Mouse (Mus musculus) limb, embryonic 13.5 days (tissue): ENCODE data around the gene Smarcd2. TPM values are rescaled to one million over a fixed set of nuclear protein-coding genes. Genes with fewer than 3 reads are reported as not detected.

Experiments used
- ATAC-seq: fragments of 200-750 bp; cut with Nextera tagmentation; 2 replicates; pipeline ENCODE4 v1.8.0; 2017; ENCODE audit warnings: low read depth, moderate number of reproducible peaks, moderate TSS enrichment; ENCODE audit not compliant: low FRiP score
- H3K27ac ChIP-seq: fragments of 300-500 bp; sonication (generic); 2 replicates; pipeline ENCODE4 v1.5.1; 2015; ENCODE audit warnings: inconsistent platforms, mild to moderate bottlenecking, moderate library complexity
- H3K27me3 ChIP-seq: fragments of 300-500 bp; sonication (generic); 2 replicates; pipeline ENCODE4 v1.6.1; 2015; ENCODE audit warnings: mild to moderate bottlenecking, inconsistent platforms
- H3K36me3 ChIP-seq: fragments of 300-500 bp; sonication (generic); 2 replicates; pipeline ENCODE4 v1.6.1; 2015; ENCODE audit warnings: inconsistent platforms, mild to moderate bottlenecking, moderate library complexity
- H3K4me1 ChIP-seq: fragments of 300-500 bp; sonication (generic); 2 replicates; pipeline ENCODE4 v1.6.1; 2015; ENCODE audit warnings: inconsistent platforms
- H3K4me2 ChIP-seq: fragments of 300-500 bp; sonication (generic); replicated peaks from 2 replicates; pipeline ENCODE4 v1.6.1; 2015; ENCODE audit warnings: inconsistent platforms, mild to moderate bottlenecking, moderate library complexity
- H3K4me3 ChIP-seq: fragments of 300-500 bp; sonication (generic); 2 replicates; pipeline ENCODE4 v1.5.1; 2015; ENCODE audit warnings: moderate library complexity, mild to moderate bottlenecking, inconsistent platforms
- H3K9ac ChIP-seq: fragments of 300-500 bp; sonication (generic); 2 replicates; pipeline ENCODE4 v1.6.1; 2015; ENCODE audit warnings: mild to moderate bottlenecking, inconsistent platforms
- H3K9me3 ChIP-seq: fragments of 300-500 bp; sonication (generic); 2 replicates; pipeline ENCODE4 v1.6.1; 2016; ENCODE audit warnings: inconsistent platforms
- whole genome bisulfite sequencing: fragments of 180-500 bp; shearing (Covaris S2); methylation state at CpG from one replicate; pipeline ENCODE4 v1.1.7; 2015; 5-methylcytosine and 5-hydroxymethylcytosine counted together
- polyA plus RNA-seq: library from polyadenylated mRNA; unstranded; fragments of >200 nt; fragmentation: Nextera tagmentation; extraction: Ambion mirVana; gene quantifications from 2 replicates; pipeline ENCODE4 v1.2.1, GENCODE M21; 2015

Smarcd2 gene
- polyA plus RNA-seq, 1 experiment from 2014 or later = 82.7 TPM

DNA sequence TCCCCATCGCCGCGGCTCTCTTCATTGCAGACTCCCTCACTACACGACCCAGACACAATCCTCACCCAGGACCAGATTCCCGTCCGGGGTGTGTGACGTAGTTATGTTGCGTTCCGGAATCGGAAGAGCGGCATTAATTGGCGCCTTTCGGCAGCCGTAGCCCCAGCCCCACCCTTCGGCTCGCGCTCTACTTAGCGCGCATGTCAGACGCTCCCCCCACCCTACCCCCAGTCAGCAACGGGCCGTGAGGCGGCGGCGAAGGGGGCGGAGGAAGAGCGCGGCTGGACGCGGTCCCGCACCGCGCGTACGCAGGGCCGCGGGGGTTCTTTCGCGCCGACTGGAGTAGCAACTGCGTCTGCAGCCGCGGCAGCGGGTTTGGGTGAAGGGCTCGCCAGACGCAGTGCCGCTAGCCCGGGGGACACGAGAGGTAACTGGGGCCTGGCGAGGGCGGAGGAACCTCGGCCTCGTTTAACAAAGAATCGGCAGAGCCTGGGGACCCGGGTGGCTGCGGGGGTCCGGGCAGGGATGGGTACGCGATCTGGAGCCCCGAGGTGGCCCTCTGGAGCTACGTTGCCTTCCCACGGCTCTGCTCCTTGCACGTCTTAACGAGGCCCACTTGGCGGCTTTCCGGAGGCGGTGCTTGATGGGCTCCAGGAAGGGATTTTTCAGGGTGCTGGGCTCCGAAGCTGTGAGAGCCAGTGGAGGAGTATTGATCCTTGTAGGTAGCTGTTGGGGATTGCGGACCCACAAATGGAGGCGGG, 55.9 kb downstream of the Smarcd2 start, which contains the start of gene Ddx42:
Ddx42 (plus strand) TSS at position 197 of the 761 bp plus-strand sequence.
- WGBS = under 1% methylated on average over 70 of the region's 70 CpGs
- Histone ChIP-seq H3K27ac (peak within 1 kb of the TSS; percentile 93), H3K9ac (peak within 1 kb of the TSS; percentile 92), H3K4me1 (peaks cover 30% of the 10 kb centered on the region), H3K27me3 (no peaks in the 10 kb centered on the region), H3K9me3 (no peaks in the 10 kb centered on the region), H3K36me3 (peaks cover 10% of the 10 kb centered on the region), H3K4me2 (peak within 1 kb of the TSS; percentile 69), H3K4me3 (peak within 1 kb of the TSS; percentile 79)
- peak; percentile 95 for ATAC-seq

DNA sequence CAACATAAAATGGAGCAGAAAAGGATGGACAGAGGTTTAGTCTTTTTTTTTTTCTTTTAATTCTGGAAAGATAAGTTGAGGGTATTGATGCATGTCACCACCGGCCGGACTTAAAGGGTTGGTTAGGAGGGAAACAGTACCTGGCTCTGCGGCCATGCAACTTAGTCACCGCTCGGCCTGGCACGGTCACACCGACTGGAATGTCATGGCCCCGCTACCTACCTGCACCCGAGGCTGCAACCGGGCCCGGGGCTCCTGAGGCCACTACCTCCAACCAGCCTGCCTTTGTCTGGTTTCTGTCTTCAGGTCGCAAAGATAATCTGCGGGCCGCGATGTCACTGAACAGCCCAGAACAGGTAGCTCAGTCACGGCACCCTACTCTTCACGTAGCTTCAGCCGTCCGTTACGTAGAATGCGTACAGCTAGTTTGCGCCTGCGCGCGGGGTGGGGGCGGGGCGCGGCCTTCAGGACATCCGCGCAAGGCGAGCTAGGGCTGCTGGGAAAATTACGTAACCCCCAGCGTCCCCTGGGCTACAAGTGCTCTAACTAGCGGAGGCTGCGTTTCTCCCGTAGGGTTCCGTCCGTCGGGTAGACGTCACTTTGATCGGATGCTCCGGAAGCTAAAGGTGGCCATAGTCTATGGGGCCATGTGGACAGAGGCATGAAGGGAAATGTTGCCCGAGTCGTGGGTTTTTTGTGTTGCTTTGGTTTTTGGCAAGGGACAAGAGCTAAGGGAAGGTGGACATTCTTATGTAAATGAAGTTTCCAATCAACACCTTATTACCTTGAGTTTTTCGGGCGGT, 56.6 kb downstream of the Smarcd2 start, which contains the start of gene Ccdc47:
Ccdc47 (minus strand) TSS at position 418 of the 803 bp plus-strand sequence.
- Histone ChIP-seq H3K36me3 (peaks cover 18% of the 10 kb centered on the region), H3K4me3 (peak within 1 kb of the TSS; percentile 79)
- WGBS = under 1% methylated on average over 46 of the region's 46 CpGs

DNA sequence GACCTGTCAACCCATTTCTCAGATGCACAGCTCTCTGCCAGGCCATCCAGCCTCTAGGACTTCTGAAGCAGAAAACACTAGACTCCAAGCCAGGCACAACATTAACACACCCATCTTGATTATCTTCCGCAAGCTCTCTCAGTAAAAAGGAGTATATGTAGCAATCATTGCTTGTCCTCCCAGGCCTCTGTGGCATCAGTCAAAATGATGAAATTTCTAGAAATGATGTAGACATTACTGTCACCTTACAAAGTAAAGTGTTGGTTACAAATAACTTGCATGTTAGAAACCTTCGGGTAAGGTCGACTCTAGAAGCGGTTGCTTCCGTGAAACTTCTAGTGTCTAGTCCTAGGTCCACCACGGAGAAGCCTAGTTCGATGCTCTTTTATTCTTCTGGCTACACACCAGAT, 57.3 kb downstream of the Smarcd2 start:
- Histone ChIP-seq H3K4me1 (peaks cover 30% of the 10 kb centered on the region), H3K9me3 (no peaks in the 10 kb centered on the region), H3K36me3 (peaks cover 25% of the 10 kb centered on the region), H3K27ac (peak overlapping the region; percentile 93), H3K4me3 (peak overlapping the region; percentile 79), H3K4me2 (peak overlapping the region; percentile 69), H3K27me3 (no peaks in the 10 kb centered on the region), H3K9ac (peak overlapping the region; percentile 92)
- WGBS = 32% methylated on average over 7 of the region's 7 CpGs
- no peak for ATAC-seq

More for the DNA sequence above, 56.6 kb downstream of the Smarcd2 start, which contains the start of gene Ccdc47:
- Histone ChIP-seq H3K9me3 (no peaks in the 10 kb centered on the region), H3K9ac (peak within 1 kb of the TSS; percentile 92), H3K27ac (peak within 1 kb of the TSS; percentile 93), H3K4me1 (peaks cover 30% of the 10 kb centered on the region), H3K27me3 (no peaks in the 10 kb centered on the region), H3K4me2 (peak within 1 kb of the TSS; percentile 69)
- ATAC-seq = peak; percentile 97

DNA sequence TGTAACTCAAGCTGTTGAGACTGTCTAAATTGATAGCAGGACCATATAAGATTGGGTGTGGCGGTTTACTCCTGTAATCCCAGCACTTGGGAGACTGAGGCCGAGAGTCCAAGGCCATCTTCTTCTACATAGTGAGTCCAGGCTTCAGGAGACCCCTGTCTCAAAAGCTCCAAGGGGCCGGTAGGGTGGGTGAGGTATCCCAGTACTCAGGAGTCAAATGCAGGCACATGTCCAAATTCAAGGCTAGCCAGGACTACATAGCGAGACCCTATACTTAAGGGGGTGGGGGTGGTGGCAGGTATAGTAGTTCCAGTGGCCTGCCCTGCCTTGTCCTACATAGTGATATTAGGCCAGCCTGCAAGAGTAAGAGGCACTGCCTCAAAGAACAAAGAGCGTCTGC, 57.9 kb downstream of the Smarcd2 start:
- H3K9me3 ChIP-seq = no peaks in the 10 kb centered on the region
- peaks cover 30% of the 10 kb centered on the region for H3K4me1 ChIP-seq
- H3K27me3 ChIP-seq = no peaks in the 10 kb centered on the region
- H3K27ac ChIP-seq = no peak overlapping the region
- peaks cover 30% of the 10 kb centered on the region for H3K36me3 ChIP-seq
- ATAC-seq = no peak
- H3K4me2 ChIP-seq = peak overlapping the region; percentile 69
- 97% methylated on average over 5 of the region's 5 CpGs for WGBS
- peak overlapping the region; percentile 92 for H3K9ac ChIP-seq
- H3K4me3 ChIP-seq = peak overlapping the region; percentile 79

Other genes with a start within 250 kb of the Smarcd2 start
- gene Dcaf7, start 236.1 kb downstream of the Smarcd2 start, polyA plus RNA-seq = 68.6 and 73.4 TPM in 2 replicates
- 8.6 and 9.7 TPM in 2 replicates for gene Taco1, start 206.9 kb downstream of the Smarcd2 start, polyA plus RNA-seq
- 25.3 and 27.1 TPM in 2 replicates for gene Map3k3, start 188.4 kb downstream of the Smarcd2 start, polyA plus RNA-seq
- not detected in 2 replicates for gene Gm10840, start 112.1 kb downstream of the Smarcd2 start, polyA plus RNA-seq
- 378 and 399 TPM in 2 replicates for gene Limd2, start 112.1 kb downstream of the Smarcd2 start, polyA plus RNA-seq
- gene Strada, start 70.8 kb downstream of the Smarcd2 start, polyA plus RNA-seq = 32.8 and 33.7 TPM in 2 replicates
- 73.2 and 76.8 TPM in 2 replicates for gene Ccdc47, start 56.6 kb downstream of the Smarcd2 start, polyA plus RNA-seq
- 88.5 and 91.4 TPM in 2 replicates for gene Ddx42, start 56.0 kb downstream of the Smarcd2 start, polyA plus RNA-seq
- gene Ftsj3, start 16.9 kb downstream of the Smarcd2 start, polyA plus RNA-seq = 56.4 and 58.5 TPM in 2 replicates
- 320 and 338 TPM in 2 replicates for gene Psmc5, start 16.8 kb downstream of the Smarcd2 start, polyA plus RNA-seq
- 0.34 and 0.43 TPM in 2 replicates for gene Tcam1, start 3.7 kb upstream of the Smarcd2 start, polyA plus RNA-seq
- not detected in 2 replicates for gene Gh, start 28.9 kb upstream of the Smarcd2 start, polyA plus RNA-seq
- gene Cd79b, start 41.8 kb upstream of the Smarcd2 start, polyA plus RNA-seq = 1.6 and 2.9 TPM in 2 replicates
- gene Scn4a, start 80.3 kb upstream of the Smarcd2 start, polyA plus RNA-seq = 0.42 and 0.49 TPM in 2 replicates
- gene Prr29, start 92.5 kb upstream of the Smarcd2 start, polyA plus RNA-seq = 0.25 TPM in 1 of 2 replicates, not detected in the other
- gene Icam2, start 115.1 kb upstream of the Smarcd2 start, polyA plus RNA-seq = 28.7 and 30.1 TPM in 2 replicates
- gene Ern1, start 214.9 kb upstream of the Smarcd2 start, polyA plus RNA-seq = 6.8 and 7.6 TPM in 2 replicates